Mouse (Mus musculus): ENCODE measurements around the gene Serpind1. TPM values are rescaled to one million over a fixed set of nuclear protein-coding genes. Genes with fewer than 3 reads are reported as not detected.

The Serpind1 gene
- polyA plus RNA-seq (2015; fragmentation: Nextera tagmentation; extraction: Ambion mirVana): 2.8 and 3.7 TPM in 2 replicates

- peaks cover 8% of the 10 kb centered on the region for H3K36me3 ChIP-seq (ENCODE audit: control insufficient read depth, insufficient read depth, low read length)
- no peak within 1 kb of the TSS for H3K4me3 ChIP-seq (ENCODE audit: low read depth, low read length)
- H3K27me3 ChIP-seq (ENCODE audit: control insufficient read depth, insufficient read depth, low read depth, low read length): no peaks in the 10 kb centered on the region
- no peaks in the 10 kb centered on the region for H3K4me1 ChIP-seq (ENCODE audit: control insufficient read depth, insufficient read depth, low read length)
- no peaks in the 10 kb centered on the region for H3K9me3 ChIP-seq (replicated peaks; ENCODE audit: control insufficient read depth, low read length, poor library complexity, severe bottlenecking)
- H3K27ac ChIP-seq (ENCODE audit: low read length): no peak within 1 kb of the TSS
- ATAC-seq: no peak
- no peak within 1 kb of the TSS for H3K9ac ChIP-seq (ENCODE audit: low read depth, low read length)
- H3K4me2 ChIP-seq (ENCODE audit: low read length): no peak within 1 kb of the TSS
- whole genome bisulfite sequencing: 80% methylated on average over 2 of the region's 2 CpGs
Measured at GRCm38 (mm10) chr16:17331116-17331515, at the start of gene Serpind1. Serpind1 (plus strand) TSS chr16:17331371.

- Histone ChIP-seq H3K4me1 (ENCODE audit: control insufficient read depth, insufficient read depth, low read length) (peaks cover 2% of the 10 kb centered on the region), H3K27me3 (ENCODE audit: control insufficient read depth, insufficient read depth, low read depth, low read length) (peaks cover 7% of the 10 kb centered on the region; the same call in 1 of the 2 replicates), H3K36me3 (ENCODE audit: control insufficient read depth, insufficient read depth, low read length) (peaks cover 57% of the 10 kb centered on the region), H3K4me2 (ENCODE audit: low read length) (no peak overlapping the region), H3K9me3 (replicated peaks; ENCODE audit: control insufficient read depth, low read length, poor library complexity, severe bottlenecking) (no peaks in the 10 kb centered on the region), H3K9ac (ENCODE audit: low read depth, low read length) (no peak overlapping the region), H3K27ac (ENCODE audit: low read length) (no peak overlapping the region), H3K4me3 (ENCODE audit: low read depth, low read length) (no peak overlapping the region)
- ATAC-seq: no peak
- WGBS: 84% methylated on average over 6 of the region's 6 CpGs
Measured at GRCm38 (mm10) chr16:17283151-17283550, 48.0 kb upstream of the Serpind1 start.

- H3K9ac ChIP-seq (ENCODE audit: low read depth, low read length): no peak overlapping the region
- no peak overlapping the region for H3K27ac ChIP-seq (ENCODE audit: low read length)
- no peak overlapping the region for H3K4me2 ChIP-seq (ENCODE audit: low read length)
- WGBS: 82% methylated on average over 2 of the region's 2 CpGs
- peaks cover 46% of the 10 kb centered on the region for H3K36me3 ChIP-seq (ENCODE audit: control insufficient read depth, insufficient read depth, low read length)
- H3K27me3 ChIP-seq (ENCODE audit: control insufficient read depth, insufficient read depth, low read depth, low read length): no peaks in the 10 kb centered on the region
- H3K4me3 ChIP-seq (ENCODE audit: low read depth, low read length): no peak overlapping the region
- H3K9me3 ChIP-seq (replicated peaks; ENCODE audit: control insufficient read depth, low read length, poor library complexity, severe bottlenecking): no peaks in the 10 kb centered on the region
- no peaks in the 10 kb centered on the region for H3K4me1 ChIP-seq (ENCODE audit: control insufficient read depth, insufficient read depth, low read length)
- no peak for ATAC-seq
Measured at GRCm38 (mm10) chr16:17287103-17287502, 44.1 kb upstream of the Serpind1 start.

DNA sequence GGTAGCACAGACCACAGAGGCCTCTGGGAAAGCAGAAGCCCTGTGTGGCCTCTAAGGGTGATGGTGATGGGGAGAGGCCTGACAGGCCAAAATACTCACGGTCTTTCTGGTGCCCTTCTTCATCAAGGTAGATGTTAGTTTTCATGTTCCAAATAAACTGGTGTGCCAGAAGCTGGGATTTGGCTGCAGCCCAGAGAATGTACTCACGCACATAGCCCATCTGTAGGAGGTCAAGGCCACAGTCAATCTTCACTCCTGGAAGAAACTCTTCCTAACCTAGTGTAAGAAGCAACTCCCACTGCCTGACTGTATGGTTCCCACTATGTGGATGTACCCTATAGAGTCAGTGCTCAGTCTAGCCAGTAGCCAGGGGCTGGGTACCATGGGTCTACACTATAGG is 40.2 kb upstream of the Serpind1 start:
- peaks cover 41% of the 10 kb centered on the region for H3K36me3 ChIP-seq (ENCODE audit: control insufficient read depth, insufficient read depth, low read length)
- H3K27ac ChIP-seq (ENCODE audit: low read length): no peak overlapping the region
- H3K4me1 ChIP-seq (ENCODE audit: control insufficient read depth, insufficient read depth, low read length): no peaks in the 10 kb centered on the region
- no peak overlapping the region for H3K4me3 ChIP-seq (ENCODE audit: low read depth, low read length)
- no peak overlapping the region for H3K4me2 ChIP-seq (ENCODE audit: low read length)
- no peaks in the 10 kb centered on the region for H3K27me3 ChIP-seq (ENCODE audit: control insufficient read depth, insufficient read depth, low read depth, low read length)
- ATAC-seq: no peak
- WGBS: 87% methylated on average over 2 of the region's 2 CpGs
- no peaks in the 10 kb centered on the region for H3K9me3 ChIP-seq (replicated peaks; ENCODE audit: control insufficient read depth, low read length, poor library complexity, severe bottlenecking)
- H3K9ac ChIP-seq (ENCODE audit: low read depth, low read length): no peak overlapping the region

- Histone ChIP-seq H3K9ac (ENCODE audit: low read depth, low read length) (no peak overlapping the region), H3K27me3 (ENCODE audit: control insufficient read depth, insufficient read depth, low read depth, low read length) (no peaks in the 10 kb centered on the region), H3K4me1 (ENCODE audit: control insufficient read depth, insufficient read depth, low read length) (no peaks in the 10 kb centered on the region), H3K4me2 (ENCODE audit: low read length) (no peak overlapping the region), H3K4me3 (ENCODE audit: low read depth, low read length) (no peak overlapping the region), H3K36me3 (ENCODE audit: control insufficient read depth, insufficient read depth, low read length) (peaks cover 40% of the 10 kb centered on the region), H3K27ac (ENCODE audit: low read length) (no peak overlapping the region), H3K9me3 (replicated peaks; ENCODE audit: control insufficient read depth, low read length, poor library complexity, severe bottlenecking) (no peaks in the 10 kb centered on the region)
- 3% methylated on average over 2 of the region's 2 CpGs for WGBS
- no peak for ATAC-seq
Measured at GRCm38 (mm10) chr16:17292751-17293150, 38.4 kb upstream of the Serpind1 start.

DNA sequence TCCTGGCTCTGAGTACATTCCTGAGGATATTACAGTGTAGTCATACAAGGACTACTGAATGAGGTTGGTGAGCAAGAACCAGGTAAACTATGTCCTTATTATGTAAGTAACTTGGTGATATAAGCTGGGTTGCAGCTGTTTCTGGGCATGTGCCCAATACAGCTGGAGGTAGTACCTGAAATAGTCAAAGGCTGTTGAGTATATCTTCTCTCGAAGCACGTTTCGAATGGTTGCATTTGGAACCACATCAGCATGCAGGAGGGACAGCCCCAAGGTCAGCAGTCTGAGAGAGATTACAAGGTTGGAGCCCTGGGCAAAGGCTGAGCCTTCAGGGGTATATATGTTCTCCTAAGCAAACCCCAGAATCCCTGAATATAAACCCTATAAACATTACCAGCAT is 30.4 kb upstream of the Serpind1 start:
- no peaks in the 10 kb centered on the region for H3K4me1 ChIP-seq (ENCODE audit: control insufficient read depth, insufficient read depth, low read length)
- no peak for ATAC-seq
- no peaks in the 10 kb centered on the region for H3K27me3 ChIP-seq (ENCODE audit: control insufficient read depth, insufficient read depth, low read depth, low read length)
- H3K27ac ChIP-seq (ENCODE audit: low read length): no peak overlapping the region
- H3K4me2 ChIP-seq (ENCODE audit: low read length): no peak overlapping the region
- H3K9ac ChIP-seq (ENCODE audit: low read depth, low read length): no peak overlapping the region
- no peak overlapping the region for H3K4me3 ChIP-seq (ENCODE audit: low read depth, low read length)
- WGBS: 96% methylated on average over 3 of the region's 3 CpGs
- H3K9me3 ChIP-seq (replicated peaks; ENCODE audit: control insufficient read depth, low read length, poor library complexity, severe bottlenecking): no peaks in the 10 kb centered on the region
- H3K36me3 ChIP-seq (ENCODE audit: control insufficient read depth, insufficient read depth, low read length): peaks cover 74% of the 10 kb centered on the region

DNA sequence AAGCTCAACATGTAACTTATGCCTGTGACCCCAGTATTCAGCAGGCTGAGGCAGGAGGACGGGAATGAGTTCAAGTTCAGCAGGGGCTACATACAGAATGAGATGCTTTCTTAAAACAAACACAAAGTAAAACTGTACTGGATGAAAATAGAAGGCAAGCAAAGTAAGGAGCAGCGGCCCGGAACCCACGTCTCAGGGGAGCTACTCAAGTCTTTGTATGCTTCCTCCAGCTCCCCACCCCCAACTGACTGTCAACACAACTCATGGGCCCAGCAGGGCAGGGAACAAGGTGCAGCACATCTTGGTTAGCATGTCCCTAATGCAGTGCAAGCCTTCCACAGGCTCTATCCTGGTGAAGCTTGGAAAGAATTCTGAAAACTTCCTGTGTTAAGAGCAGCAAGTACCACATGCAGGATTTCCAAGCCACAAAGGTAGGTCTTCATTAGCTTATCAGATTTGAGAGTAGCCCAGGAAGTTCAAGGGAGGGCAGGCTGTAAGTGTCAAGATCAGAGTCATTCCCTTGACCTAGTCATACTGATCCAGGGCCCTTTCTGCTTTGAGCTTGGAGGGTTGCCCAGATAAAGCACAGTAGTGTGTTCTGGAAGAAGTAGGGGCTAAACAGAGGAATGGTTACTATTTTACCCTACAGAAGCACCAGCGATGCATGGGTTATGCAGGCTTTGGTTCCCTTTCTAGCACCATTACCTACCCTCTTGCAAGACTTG is 27.5 kb upstream of the Serpind1 start:
- 79% methylated on average over 5 of the region's 5 CpGs for WGBS
- H3K27me3 ChIP-seq (ENCODE audit: control insufficient read depth, insufficient read depth, low read depth, low read length): no peaks in the 10 kb centered on the region
- H3K27ac ChIP-seq (ENCODE audit: low read length): no peak overlapping the region
- no peak overlapping the region for H3K4me3 ChIP-seq (ENCODE audit: low read depth, low read length)
- H3K9ac ChIP-seq (ENCODE audit: low read depth, low read length): no peak overlapping the region
- no peak for ATAC-seq
- no peak overlapping the region for H3K4me2 ChIP-seq (ENCODE audit: low read length)
- H3K36me3 ChIP-seq (ENCODE audit: control insufficient read depth, insufficient read depth, low read length): peaks cover 68% of the 10 kb centered on the region
- H3K4me1 ChIP-seq (ENCODE audit: control insufficient read depth, insufficient read depth, low read length): no peaks in the 10 kb centered on the region
- H3K9me3 ChIP-seq (replicated peaks; ENCODE audit: control insufficient read depth, low read length, poor library complexity, severe bottlenecking): no peaks in the 10 kb centered on the region

- H3K4me1 ChIP-seq (ENCODE audit: control insufficient read depth, insufficient read depth, low read length): no peaks in the 10 kb centered on the region
- no peak overlapping the region for H3K4me3 ChIP-seq (ENCODE audit: low read depth, low read length)
- H3K36me3 ChIP-seq (ENCODE audit: control insufficient read depth, insufficient read depth, low read length): peaks cover 61% of the 10 kb centered on the region
- H3K27ac ChIP-seq (ENCODE audit: low read length): no peak overlapping the region
- no peaks in the 10 kb centered on the region for H3K27me3 ChIP-seq (ENCODE audit: control insufficient read depth, insufficient read depth, low read depth, low read length)
- ATAC-seq: no peak
- WGBS: 94% methylated on average over 5 of the region's 5 CpGs
- H3K9me3 ChIP-seq (replicated peaks; ENCODE audit: control insufficient read depth, low read length, poor library complexity, severe bottlenecking): no peaks in the 10 kb centered on the region
- no peak overlapping the region for H3K4me2 ChIP-seq (ENCODE audit: low read length)
- H3K9ac ChIP-seq (ENCODE audit: low read depth, low read length): no peak overlapping the region
Measured at GRCm38 (mm10) chr16:17307461-17307860, 23.7 kb upstream of the Serpind1 start.

- no peaks in the 10 kb centered on the region for H3K27me3 ChIP-seq (ENCODE audit: control insufficient read depth, insufficient read depth, low read depth, low read length)
- H3K9me3 ChIP-seq (replicated peaks; ENCODE audit: control insufficient read depth, low read length, poor library complexity, severe bottlenecking): no peaks in the 10 kb centered on the region
- H3K4me3 ChIP-seq (ENCODE audit: low read depth, low read length): no peak overlapping the region
- H3K4me2 ChIP-seq (ENCODE audit: low read length): no peak overlapping the region
- ATAC-seq: no peak
- H3K4me1 ChIP-seq (ENCODE audit: control insufficient read depth, insufficient read depth, low read length): no peaks in the 10 kb centered on the region
- H3K9ac ChIP-seq (ENCODE audit: low read depth, low read length): no peak overlapping the region
- H3K36me3 ChIP-seq (ENCODE audit: control insufficient read depth, insufficient read depth, low read length): peaks cover 55% of the 10 kb centered on the region
- 94% methylated on average over 10 of the region's 10 CpGs for WGBS
- H3K27ac ChIP-seq (ENCODE audit: low read length): no peak overlapping the region
Measured at GRCm38 (mm10) chr16:17309036-17309435, 22.1 kb upstream of the Serpind1 start.
